Mouse (Mus musculus) testis, adult 2 months (tissue): ENCODE data around the gene Nyap2.

Source experiments
- CTCF ChIP-seq: fragments of 200-500 bp; IDR thresholded peaks from 2 replicates; pipeline ENCODE4 v1.5.1; 2012; ENCODE audit warnings: low read depth, mild to moderate bottlenecking, inconsistent platforms, low read length, moderate library complexity; ENCODE audit not compliant: control insufficient read depth, insufficient read depth, insufficient replicate concordance
- POLR2A ChIP-seq: fragments of 200-500 bp; IDR thresholded peaks from 2 replicates; pipeline ENCODE4 v1.6.1; 2012; ENCODE audit warnings: low read depth, mild to moderate bottlenecking, inconsistent platforms, low read length, moderate library complexity; ENCODE audit not compliant: control insufficient read depth

- no peak for TF ChIP-seq POLR2A
- TF ChIP-seq CTCF: no peak
These were observed 155.1 kb downstream of the Nyap2 start for GRCm38 (mm10) chr1:81231759-81232406.
